Mouse (Mus musculus) cerebellum, adult 18-20 months (tissue): ENCODE results near the gene Rhox4f.
"Not testable (repeated sequence)": the region's sequence is repeated elsewhere in the genome, so short reads cannot be mapped to it uniquely, and the experiment has no call there.

ENCODE experiments used
- DNase-seq, 2 experiments: peaks; one replicate each; pipeline ENCODE4 v3.0.0; 2021

Rhox4f gene

DNA sequence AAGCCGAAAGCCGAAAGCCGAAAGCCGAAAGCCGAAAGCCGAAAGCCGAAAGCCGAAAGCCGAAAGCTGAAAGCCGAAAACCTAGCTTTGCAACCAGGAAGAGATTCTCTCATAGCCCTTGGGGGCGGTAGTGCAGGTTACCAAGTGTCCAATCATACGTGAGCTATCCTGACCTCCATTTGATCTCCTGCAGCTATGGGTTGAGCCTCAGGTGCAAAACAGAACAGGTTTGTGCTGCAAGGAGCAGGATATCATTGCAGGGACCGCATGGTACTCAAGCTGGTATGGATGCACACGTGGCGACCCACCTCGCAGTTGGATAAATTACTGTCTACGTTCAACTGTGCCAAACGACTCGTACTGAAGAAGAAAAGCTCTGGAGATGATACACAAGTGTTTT, at the start of gene Rhox4f:
Gene Rhox4f (minus strand): TSS at position 101 of the 400 bp plus-strand sequence.
- DNase-seq = not testable (repeated sequence)

DNA sequence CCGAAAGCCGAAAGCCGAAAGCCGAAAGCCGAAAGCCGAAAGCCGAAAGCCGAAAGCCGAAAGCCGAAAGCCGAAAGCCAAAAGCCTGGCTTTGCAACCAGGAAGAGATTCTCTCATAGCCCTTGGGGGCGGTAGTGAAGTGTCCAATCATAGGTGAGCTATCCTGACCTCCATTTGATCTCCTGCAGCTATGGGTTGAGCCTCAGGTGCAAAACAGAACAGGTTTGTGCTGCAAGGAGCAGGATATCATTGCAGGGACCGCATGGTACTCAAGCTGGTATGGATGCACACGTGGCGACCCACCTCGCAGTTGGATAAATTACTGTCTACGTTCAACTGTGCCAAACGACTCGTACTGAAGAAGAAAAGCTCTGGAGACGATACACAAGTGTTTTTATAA, 43.7 kb upstream of the Rhox4f start, which contains the start of gene Rhox4g:
Gene Rhox4g (minus strand): TSS at position 101 of the 400 bp plus-strand sequence.
- not testable (repeated sequence) for DNase-seq

DNA sequence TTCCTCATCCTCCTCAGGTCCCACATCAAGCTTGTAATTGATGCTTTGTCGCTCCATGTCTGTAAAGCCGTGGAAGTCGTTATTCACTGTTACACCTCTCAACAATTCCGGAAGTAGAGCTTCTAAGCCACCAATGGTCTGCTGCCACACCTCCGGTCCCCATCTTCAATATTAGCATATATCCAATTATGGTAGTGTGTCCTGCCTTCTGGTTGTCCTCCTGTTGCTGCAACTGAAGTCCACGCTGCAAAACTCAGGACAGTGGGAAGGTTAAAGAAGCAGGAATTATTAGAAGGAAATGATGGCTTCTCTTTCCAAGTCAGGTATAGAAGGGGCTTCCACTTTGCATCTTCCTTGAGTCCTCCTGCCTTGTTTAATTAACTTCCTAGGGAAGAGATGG, 35.9 kb upstream of the Rhox4f start, which contains the start of gene Rhox2g:
Gene Rhox2g (minus strand): TSS at position 101 of the 400 bp plus-strand sequence.
- DNase-seq = not testable (repeated sequence)

DNA sequence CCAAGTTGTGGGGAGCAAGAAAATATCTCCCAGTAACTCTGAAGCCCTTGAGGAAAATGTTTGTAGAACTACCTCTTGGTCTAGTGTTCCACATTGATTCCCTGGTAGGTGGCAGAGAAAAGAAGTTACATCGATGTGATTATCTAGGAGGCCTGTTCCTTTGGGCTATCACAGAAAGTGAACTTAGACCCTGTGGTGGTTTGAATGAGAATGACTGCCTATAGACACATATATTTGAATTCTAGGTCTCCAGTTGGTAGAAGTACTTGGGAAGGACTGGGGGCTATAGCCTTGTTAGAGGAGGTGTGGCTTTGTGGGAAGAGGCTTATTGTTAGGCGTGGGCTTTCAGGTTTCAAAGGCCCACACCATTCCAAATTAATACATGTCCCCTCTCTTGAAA, 21.0 kb upstream of the Rhox4f start, which contains the start of gene Rhox3g:
Gene Rhox3g (minus strand): TSS at position 101 of the 400 bp plus-strand sequence.
- not testable (repeated sequence) for DNase-seq

DNA sequence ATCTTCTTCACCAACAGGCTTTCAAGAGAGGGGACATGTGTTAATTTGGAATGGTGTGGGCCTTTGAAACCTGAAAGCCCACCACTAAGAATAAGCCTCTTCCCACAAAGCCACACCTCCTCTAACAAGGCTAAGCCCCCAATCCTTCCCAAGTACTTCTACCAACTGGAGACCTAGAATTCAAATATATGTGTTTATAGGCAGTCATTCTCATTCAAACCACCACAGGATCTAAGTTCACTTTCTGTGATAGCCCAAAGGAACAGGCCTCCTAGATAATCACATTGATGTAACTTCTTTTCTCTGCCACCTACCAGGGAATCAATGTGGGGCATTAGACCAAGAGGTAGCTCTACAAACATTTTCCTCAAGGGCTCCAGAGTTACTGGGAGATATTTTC, 26.8 kb downstream of the Rhox4f start, which contains the start of gene Rhox3f:
Gene Rhox3f (plus strand): TSS at position 301 of the 400 bp plus-strand sequence.
- DNase-seq = not testable (repeated sequence)

DNA sequence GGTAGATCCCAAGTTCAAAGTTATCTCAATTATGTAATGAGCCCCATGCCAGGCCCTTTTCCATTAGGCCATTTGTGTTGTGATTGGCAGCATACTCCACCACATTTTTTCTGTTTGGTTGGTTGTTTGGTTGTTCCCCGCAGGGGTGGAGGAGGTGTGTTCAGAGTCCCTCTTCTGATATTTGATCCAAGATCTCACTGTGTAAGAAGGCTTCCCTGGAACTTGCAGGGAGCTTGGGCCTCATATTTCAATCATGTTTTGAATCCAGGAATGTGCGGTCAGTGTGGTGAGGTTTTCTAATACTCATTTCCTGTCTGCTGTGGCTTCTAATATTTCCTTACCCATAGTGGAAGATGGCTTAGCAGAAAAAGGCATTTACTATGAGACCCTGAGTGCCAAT, 34.9 kb downstream of the Rhox4f start:
- DNase-seq = not testable (repeated sequence)

DNA sequence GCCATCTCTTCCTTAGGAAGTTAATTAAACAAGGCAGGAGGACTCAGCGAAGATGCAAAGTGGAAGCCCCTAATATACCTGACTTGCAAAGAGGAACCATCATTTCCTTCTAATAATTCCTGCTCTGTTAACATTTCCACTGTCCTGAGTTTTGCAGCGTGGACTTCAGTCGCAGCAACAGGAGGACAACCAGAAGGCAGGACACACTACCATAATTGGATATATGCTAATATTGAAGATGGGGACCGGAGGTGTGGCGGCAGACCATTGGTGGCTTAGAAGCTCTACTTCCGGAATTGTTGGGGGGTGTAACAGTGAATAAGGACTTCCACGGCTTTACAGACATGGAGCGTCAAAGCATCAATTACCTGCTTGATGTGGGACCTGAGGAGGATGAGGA, 36.4 kb downstream of the Rhox4f start, which contains the start of gene Rhox2f:
Gene Rhox2f (plus strand): TSS at position 301 of the 400 bp plus-strand sequence.
- not testable (repeated sequence) for DNase-seq

DNA sequence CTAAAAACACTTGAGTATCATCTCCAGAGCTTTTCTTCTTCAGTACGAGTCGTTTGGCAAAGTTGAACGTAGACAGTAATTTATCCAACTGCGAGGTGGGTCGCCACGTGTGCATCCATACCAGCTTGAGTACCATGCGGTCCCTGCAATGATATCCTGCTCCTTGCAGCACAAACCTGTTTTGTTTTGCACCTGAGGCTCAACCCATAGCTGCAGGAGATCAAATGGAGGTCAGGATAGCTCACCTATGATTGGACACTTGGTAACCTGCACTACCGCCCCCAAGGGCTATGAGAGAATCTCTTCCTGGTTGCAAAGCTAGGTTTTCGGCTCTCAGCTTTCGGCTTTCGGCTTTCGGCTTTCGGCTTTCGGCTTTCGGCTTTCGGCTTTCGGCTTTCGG, 50.4 kb downstream of the Rhox4f start, which contains the start of gene Rhox4e:
Gene Rhox4e (plus strand): TSS at position 301 of the 400 bp plus-strand sequence.
- not testable (repeated sequence) for DNase-seq
